Mouse (Mus musculus) C2C12 (cell line): ENCODE measurements around the gene Arhgap42. TPM values are rescaled to one million over a fixed set of nuclear protein-coding genes. Genes with fewer than 3 reads are reported as not detected.

Source experiments
- H3K27me3 ChIP-seq: one replicate; pipeline ENCODE4 v1.6.1; 2011; ENCODE audit not compliant: control insufficient read depth, insufficient read depth, insufficient read length
- H3K36me3 ChIP-seq: one replicate; pipeline ENCODE4 v1.6.1; 2011; ENCODE audit not compliant: control insufficient read depth, insufficient read depth
- H3K4me3 ChIP-seq: one replicate; pipeline ENCODE4 v1.5.1; 2011; ENCODE audit warnings: mild to moderate bottlenecking, control low read depth; ENCODE audit not compliant: poor library complexity, insufficient read depth, severe bottlenecking
- H3K79me2 ChIP-seq: one replicate; pipeline ENCODE4 v1.6.1; 2011; ENCODE audit not compliant: control insufficient read depth, insufficient read depth
- H3K79me3 ChIP-seq: one replicate; pipeline ENCODE4 v1.6.1; 2011; ENCODE audit warnings: low read depth, control low read depth
- H3ac ChIP-seq: one replicate; pipeline ENCODE3; 2011; ENCODE audit warnings: low read depth; ENCODE audit not compliant: control insufficient read depth, insufficient read length
- CEBPB ChIP-seq: IDR thresholded peaks from one replicate; pipeline ENCODE4 v1.6.1; 2011; ENCODE audit warnings: low read depth, mild to moderate bottlenecking, control low read depth, moderate library complexity
- CTCF ChIP-seq: IDR thresholded peaks from one replicate; pipeline ENCODE4 v1.5.1; 2011; ENCODE audit not compliant: control insufficient read depth, insufficient read depth, insufficient read length
- FOSL1 ChIP-seq: IDR thresholded peaks from one replicate; pipeline ENCODE4 v1.8.0; 2011; ENCODE audit warnings: mild to moderate bottlenecking, low read length; ENCODE audit not compliant: poor library complexity, insufficient read depth, severe bottlenecking
- MAX ChIP-seq: IDR thresholded peaks from one replicate; pipeline ENCODE4 v1.6.1; 2011; ENCODE audit warnings: mild to moderate bottlenecking, control low read depth
- MYOD1 ChIP-seq: IDR thresholded peaks from one replicate; pipeline ENCODE4 v1.6.1; 2011; ENCODE audit warnings: low read depth; ENCODE audit not compliant: control insufficient read depth, insufficient read length
- MYOG ChIP-seq: IDR thresholded peaks from one replicate; pipeline ENCODE4 v1.6.1; 2011; ENCODE audit not compliant: control insufficient read depth, insufficient read length; ENCODE audit errors: extremely low read depth
- USF1 ChIP-seq: IDR thresholded peaks from one replicate; pipeline ENCODE4 v1.6.1; 2011; ENCODE audit warnings: low read depth, mild to moderate bottlenecking, control low read depth, moderate library complexity
- polyA plus RNA-seq: library from polyadenylated mRNA; unstranded; fragments of >200 nt; fragmentation: generic; extraction: Trizol; gene quantifications from one replicate; pipeline ENCODE4 v1.2.1, GENCODE M21; 2012; ENCODE audit warnings: missing spikeins

Arhgap42 gene
- polyA plus RNA-seq, 1 experiment = 8.4 TPM

DNA sequence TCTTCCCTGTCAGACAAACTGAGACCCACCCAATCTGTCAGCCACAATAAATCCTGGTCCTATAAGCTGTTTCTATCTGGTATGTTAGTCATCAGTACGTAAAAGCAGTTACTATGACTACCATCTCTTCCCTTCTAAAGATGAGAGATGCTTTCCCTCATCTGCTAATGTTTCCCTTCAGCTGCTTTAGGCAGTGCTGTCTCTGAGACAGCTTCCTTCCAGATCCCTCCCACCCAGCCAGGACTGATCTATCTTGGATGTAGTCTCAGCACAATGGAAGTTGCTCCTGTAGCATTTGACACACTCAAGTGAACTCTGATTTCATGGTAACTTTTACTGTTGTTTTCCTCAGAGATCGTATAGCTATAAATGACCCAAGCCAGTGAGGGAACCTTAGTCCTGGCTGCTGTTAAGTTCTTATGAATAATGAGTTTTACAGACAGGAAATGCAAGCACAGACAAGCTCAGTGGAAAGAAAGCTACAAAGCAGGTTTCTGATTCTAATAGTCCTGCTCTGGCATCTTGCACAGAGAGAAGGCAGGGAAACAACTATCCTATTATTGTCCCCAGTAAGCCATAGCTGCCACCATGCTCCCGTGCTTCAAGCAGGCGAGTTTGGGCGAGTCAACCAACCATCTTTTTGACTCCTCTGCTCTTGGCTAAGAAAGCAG lies 67.6 kb downstream of the Arhgap42 start:
- Histone ChIP-seq H3K27me3 (no peaks in the 10 kb centered on the region), H3K79me2 (peaks cover 24% of the 10 kb centered on the region)

DNA sequence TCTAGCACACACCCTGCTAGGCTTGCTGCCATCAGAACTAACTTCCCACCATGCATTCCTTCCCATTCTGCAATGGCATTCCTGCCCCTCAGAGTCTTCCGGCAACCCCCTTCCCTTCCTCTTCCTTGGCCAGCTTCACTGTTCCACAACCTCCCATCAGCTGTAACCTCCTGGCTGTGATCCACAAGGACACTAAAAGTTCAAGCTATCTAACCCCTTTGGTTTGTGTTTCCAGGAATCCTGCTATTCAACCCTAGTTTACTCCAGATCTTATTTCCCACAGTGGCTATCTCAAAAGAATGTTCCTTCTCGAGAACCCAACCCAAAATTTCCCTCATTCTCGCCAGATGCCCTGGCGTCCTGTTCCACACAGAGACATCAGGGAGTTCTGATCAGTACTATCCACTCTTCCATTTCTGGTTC lies 73.2 kb downstream of the Arhgap42 start:
- Histone ChIP-seq H3K79me2 (peaks cover 40% of the 10 kb centered on the region), H3K27me3 (no peaks in the 10 kb centered on the region), H3ac (no peak overlapping the region), H3K4me3 (no peak overlapping the region), H3K79me3 (peaks cover 20% of the 10 kb centered on the region), H3K36me3 (no peaks in the 10 kb centered on the region)
- TF ChIP-seq MAX = no peak
- TF ChIP-seq FOSL1 = no peak
- no peak for TF ChIP-seq USF1
- no peak for TF ChIP-seq MYOG
- no peak for TF ChIP-seq CTCF
- TF ChIP-seq MYOD1 = no peak
- TF ChIP-seq CEBPB = no peak

More for the DNA sequence above, 67.6 kb downstream of the Arhgap42 start:
- Histone ChIP-seq H3K79me3 (peaks cover 13% of the 10 kb centered on the region), H3K36me3 (no peaks in the 10 kb centered on the region), H3K4me3 (no peak overlapping the region), H3ac (no peak overlapping the region)
- TF ChIP-seq FOSL1 (no peak), CTCF (no peak), MAX (no peak), MYOD1 (no peak), USF1 (no peak), CEBPB (no peak), MYOG (no peak)

DNA sequence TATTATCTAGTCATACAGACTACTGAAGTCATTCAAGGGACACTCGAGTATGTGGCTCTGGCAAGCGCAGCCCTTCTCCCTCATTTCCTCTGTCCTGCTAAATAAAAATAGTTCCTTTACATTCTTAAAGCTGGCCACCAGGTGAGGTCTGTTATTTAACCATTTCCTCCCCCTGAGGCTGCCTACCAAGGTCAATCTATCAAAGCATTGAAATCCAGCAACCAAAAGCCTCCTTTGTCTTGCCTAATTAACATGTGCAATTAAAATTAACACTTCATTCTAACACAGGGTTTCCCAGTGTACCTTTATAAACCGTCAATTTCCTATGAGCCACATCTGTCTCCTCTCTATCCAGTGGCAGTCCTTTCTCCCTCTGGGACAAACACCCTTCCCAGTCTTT lies 78.2 kb downstream of the Arhgap42 start:
- Histone ChIP-seq H3K36me3 (no peaks in the 10 kb centered on the region), H3ac (no peak overlapping the region), H3K27me3 (no peaks in the 10 kb centered on the region), H3K79me3 (peaks cover 16% of the 10 kb centered on the region), H3K79me2 (peaks cover 21% of the 10 kb centered on the region), H3K4me3 (no peak overlapping the region)
- no peak for TF ChIP-seq FOSL1
- no peak for TF ChIP-seq MYOG
- TF ChIP-seq CTCF = no peak
- TF ChIP-seq MAX = no peak
- no peak for TF ChIP-seq CEBPB
- TF ChIP-seq MYOD1 = no peak
- TF ChIP-seq USF1 = no peak

GRCm38 (mm10) chr9:9158241-9158640 lies 80.7 kb downstream of the Arhgap42 start:
- H3K4me3 ChIP-seq = no peak overlapping the region
- TF ChIP-seq CEBPB (no peak), USF1 (no peak), CTCF (no peak), MYOD1 (no peak), MAX (no peak), FOSL1 (no peak), MYOG (no peak)
- peaks cover 8% of the 10 kb centered on the region for H3K79me3 ChIP-seq
- no peaks in the 10 kb centered on the region for H3K36me3 ChIP-seq
- peaks cover 16% of the 10 kb centered on the region for H3K79me2 ChIP-seq
- H3K27me3 ChIP-seq = no peaks in the 10 kb centered on the region
- H3ac ChIP-seq = no peak overlapping the region

- H3K4me3 ChIP-seq = no peak overlapping the region
Measured at GRCm38 (mm10) chr9:9157425-9157824, 81.5 kb downstream of the Arhgap42 start.

GRCm38 (mm10) chr9:9154636-9155035 lies 84.3 kb downstream of the Arhgap42 start:
- Histone ChIP-seq H3K27me3 (no peaks in the 10 kb centered on the region), H3K79me3 (peaks cover 5% of the 10 kb centered on the region), H3ac (no peak overlapping the region), H3K4me3 (no peak overlapping the region), H3K79me2 (peaks cover 6% of the 10 kb centered on the region), H3K36me3 (no peaks in the 10 kb centered on the region)
- TF ChIP-seq FOSL1 (no peak), CTCF (no peak), MYOG (no peak), CEBPB (no peak), MYOD1 (no peak), MAX (no peak), USF1 (no peak)

More at GRCm38 (mm10) chr9:9157425-9157824, 81.5 kb downstream of the Arhgap42 start:
- H3K79me2 ChIP-seq = peaks cover 16% of the 10 kb centered on the region
- H3K27me3 ChIP-seq = no peaks in the 10 kb centered on the region
- no peak for TF ChIP-seq MAX
- TF ChIP-seq MYOD1 = no peak
- TF ChIP-seq MYOG = no peak
- TF ChIP-seq CTCF = no peak
- no peak for TF ChIP-seq FOSL1
- TF ChIP-seq CEBPB = no peak
- TF ChIP-seq USF1 = no peak
- H3ac ChIP-seq = no peak overlapping the region
- peaks cover 6% of the 10 kb centered on the region for H3K79me3 ChIP-seq
- H3K36me3 ChIP-seq = no peaks in the 10 kb centered on the region
